Mouse (Mus musculus): ENCODE measurements at regions not wholly inside any gene's neighbourhood (a gene's known extent, or its start where the extent isn't known, plus 50 kb on each side); places are given as distances from the start of the nearest gene placed in this dataset.

GRCm38 (mm10) chr3:143340032-143340431 lies 458.2 kb upstream of the Pkn2 start:
- no peak for ATAC-seq
- Histone ChIP-seq H3K4me3 (ENCODE audit: low read depth, low read length) (no peak overlapping the region), H3K4me2 (ENCODE audit: low read length) (no peak overlapping the region), H3K9me3 (replicated peaks; ENCODE audit: control insufficient read depth, low read length, poor library complexity, severe bottlenecking) (no peaks in the 10 kb centered on the region), H3K4me1 (ENCODE audit: control insufficient read depth, insufficient read depth, low read length) (no peaks in the 10 kb centered on the region), H3K27ac (ENCODE audit: low read length) (no peak overlapping the region), H3K9ac (ENCODE audit: low read depth, low read length) (no peak overlapping the region), H3K36me3 (ENCODE audit: control insufficient read depth, insufficient read depth, low read length) (no peaks in the 10 kb centered on the region), H3K27me3 (ENCODE audit: control insufficient read depth, insufficient read depth, low read depth, low read length) (no peaks in the 10 kb centered on the region)
- 95% methylated on average over 7 of the region's 7 CpGs for WGBS

- 88% methylated on average over 3 of the region's 3 CpGs for WGBS
- Histone ChIP-seq H3K4me3 (ENCODE audit: low read depth, low read length) (no peak overlapping the region), H3K4me2 (ENCODE audit: low read length) (no peak overlapping the region), H3K9me3 (replicated peaks; ENCODE audit: control insufficient read depth, low read length, poor library complexity, severe bottlenecking) (no peaks in the 10 kb centered on the region), H3K36me3 (ENCODE audit: control insufficient read depth, insufficient read depth, low read length) (no peaks in the 10 kb centered on the region), H3K27ac (ENCODE audit: low read length) (no peak overlapping the region), H3K27me3 (ENCODE audit: control insufficient read depth, insufficient read depth, low read depth, low read length) (no peaks in the 10 kb centered on the region), H3K4me1 (ENCODE audit: control insufficient read depth, insufficient read depth, low read length) (no peaks in the 10 kb centered on the region), H3K9ac (ENCODE audit: low read depth, low read length) (no peak overlapping the region)
- ATAC-seq, result no peak
Measured at GRCm38 (mm10) chr3:143333339-143333738, 451.5 kb upstream of the Pkn2 start.

GRCm38 (mm10) chr3:143328521-143328920 lies 446.7 kb upstream of the Pkn2 start:
- Histone ChIP-seq H3K4me3 (ENCODE audit: low read depth, low read length) (no peak overlapping the region), H3K4me1 (ENCODE audit: control insufficient read depth, insufficient read depth, low read length) (no peaks in the 10 kb centered on the region), H3K27me3 (ENCODE audit: control insufficient read depth, insufficient read depth, low read depth, low read length) (no peaks in the 10 kb centered on the region), H3K9me3 (replicated peaks; ENCODE audit: control insufficient read depth, low read length, poor library complexity, severe bottlenecking) (no peaks in the 10 kb centered on the region), H3K27ac (ENCODE audit: low read length) (no peak overlapping the region), H3K9ac (ENCODE audit: low read depth, low read length) (no peak overlapping the region), H3K36me3 (ENCODE audit: control insufficient read depth, insufficient read depth, low read length) (no peaks in the 10 kb centered on the region), H3K4me2 (ENCODE audit: low read length) (no peak overlapping the region)
- no peak for ATAC-seq

GRCm38 (mm10) chr3:143327652-143328051 lies 445.8 kb upstream of the Pkn2 start:
- WGBS, result 76% methylated on average over 4 of the region's 4 CpGs
- H3K9ac ChIP-seq (ENCODE audit: low read depth, low read length), result no peak overlapping the region
- H3K4me1 ChIP-seq (ENCODE audit: control insufficient read depth, insufficient read depth, low read length), result no peaks in the 10 kb centered on the region
- H3K36me3 ChIP-seq (ENCODE audit: control insufficient read depth, insufficient read depth, low read length), result no peaks in the 10 kb centered on the region
- ATAC-seq, result no peak
- no peak overlapping the region for H3K27ac ChIP-seq (ENCODE audit: low read length)
- H3K9me3 ChIP-seq (replicated peaks; ENCODE audit: control insufficient read depth, low read length, poor library complexity, severe bottlenecking), result no peaks in the 10 kb centered on the region
- no peak overlapping the region for H3K4me3 ChIP-seq (ENCODE audit: low read depth, low read length)
- no peaks in the 10 kb centered on the region for H3K27me3 ChIP-seq (ENCODE audit: control insufficient read depth, insufficient read depth, low read depth, low read length)
- H3K4me2 ChIP-seq (ENCODE audit: low read length), result no peak overlapping the region

GRCm38 (mm10) chr3:143316457-143316856 lies 434.7 kb upstream of the Pkn2 start:
- WGBS, result 67% methylated on average over 7 of the region's 7 CpGs
- H3K4me2 ChIP-seq (ENCODE audit: low read length), result no peak overlapping the region
- ATAC-seq, result no peak

GRCm38 (mm10) chr3:143291793-143292192 lies 410.0 kb upstream of the Pkn2 start:
- Histone ChIP-seq H3K36me3 (ENCODE audit: control insufficient read depth, insufficient read depth, low read length) (no peaks in the 10 kb centered on the region), H3K9me3 (replicated peaks; ENCODE audit: control insufficient read depth, low read length, poor library complexity, severe bottlenecking) (no peaks in the 10 kb centered on the region), H3K27ac (ENCODE audit: low read length) (no peak overlapping the region), H3K4me3 (ENCODE audit: low read depth, low read length) (no peak overlapping the region), H3K9ac (ENCODE audit: low read depth, low read length) (no peak overlapping the region), H3K27me3 (ENCODE audit: control insufficient read depth, insufficient read depth, low read depth, low read length) (no peaks in the 10 kb centered on the region), H3K4me1 (ENCODE audit: control insufficient read depth, insufficient read depth, low read length) (no peaks in the 10 kb centered on the region), H3K4me2 (ENCODE audit: low read length) (no peak overlapping the region)
- 88% methylated on average over 4 of the region's 4 CpGs for WGBS
- no peak for ATAC-seq

More at GRCm38 (mm10) chr3:143316457-143316856, 434.7 kb upstream of the Pkn2 start:
- Histone ChIP-seq H3K9me3 (replicated peaks; ENCODE audit: control insufficient read depth, low read length, poor library complexity, severe bottlenecking) (no peaks in the 10 kb centered on the region), H3K27me3 (ENCODE audit: control insufficient read depth, insufficient read depth, low read depth, low read length) (no peaks in the 10 kb centered on the region), H3K9ac (ENCODE audit: low read depth, low read length) (no peak overlapping the region), H3K4me3 (ENCODE audit: low read depth, low read length) (no peak overlapping the region), H3K4me1 (ENCODE audit: control insufficient read depth, insufficient read depth, low read length) (no peaks in the 10 kb centered on the region), H3K27ac (ENCODE audit: low read length) (no peak overlapping the region), H3K36me3 (ENCODE audit: control insufficient read depth, insufficient read depth, low read length) (no peaks in the 10 kb centered on the region)

GRCm38 (mm10) chr3:143264132-143264531 lies 382.3 kb upstream of the Pkn2 start:
- H3K4me2 ChIP-seq (ENCODE audit: low read length), result no peak overlapping the region
- H3K4me3 ChIP-seq (ENCODE audit: low read depth, low read length), result no peak overlapping the region
- H3K27ac ChIP-seq (ENCODE audit: low read length), result no peak overlapping the region
- H3K36me3 ChIP-seq (ENCODE audit: control insufficient read depth, insufficient read depth, low read length), result no peaks in the 10 kb centered on the region
- no peaks in the 10 kb centered on the region for H3K9me3 ChIP-seq (replicated peaks; ENCODE audit: control insufficient read depth, low read length, poor library complexity, severe bottlenecking)
- ATAC-seq, result no peak
- 96% methylated on average over 6 of the region's 6 CpGs for WGBS
- no peak overlapping the region for H3K9ac ChIP-seq (ENCODE audit: low read depth, low read length)
- H3K27me3 ChIP-seq (ENCODE audit: control insufficient read depth, insufficient read depth, low read depth, low read length), result no peaks in the 10 kb centered on the region
- no peaks in the 10 kb centered on the region for H3K4me1 ChIP-seq (ENCODE audit: control insufficient read depth, insufficient read depth, low read length)

GRCm38 (mm10) chr3:143252643-143253042 lies 370.8 kb upstream of the Pkn2 start:
- Histone ChIP-seq H3K4me1 (ENCODE audit: control insufficient read depth, insufficient read depth, low read length) (no peaks in the 10 kb centered on the region), H3K9ac (ENCODE audit: low read depth, low read length) (no peak overlapping the region), H3K36me3 (ENCODE audit: control insufficient read depth, insufficient read depth, low read length) (no peaks in the 10 kb centered on the region), H3K27me3 (ENCODE audit: control insufficient read depth, insufficient read depth, low read depth, low read length) (no peaks in the 10 kb centered on the region), H3K27ac (ENCODE audit: low read length) (no peak overlapping the region), H3K4me3 (ENCODE audit: low read depth, low read length) (no peak overlapping the region), H3K9me3 (replicated peaks; ENCODE audit: control insufficient read depth, low read length, poor library complexity, severe bottlenecking) (no peaks in the 10 kb centered on the region), H3K4me2 (ENCODE audit: low read length) (no peak overlapping the region)
- no peak for ATAC-seq
- WGBS, result 57% methylated on average over 1 of the region's 1 CpGs

GRCm38 (mm10) chr3:143252008-143252407 lies 370.2 kb upstream of the Pkn2 start:
- H3K9me3 ChIP-seq (replicated peaks; ENCODE audit: control insufficient read depth, low read length, poor library complexity, severe bottlenecking), result no peaks in the 10 kb centered on the region
- H3K4me3 ChIP-seq (ENCODE audit: low read depth, low read length), result no peak overlapping the region
- 77% methylated on average over 2 of the region's 2 CpGs for WGBS
- no peaks in the 10 kb centered on the region for H3K4me1 ChIP-seq (ENCODE audit: control insufficient read depth, insufficient read depth, low read length)
- H3K4me2 ChIP-seq (ENCODE audit: low read length), result no peak overlapping the region
- H3K36me3 ChIP-seq (ENCODE audit: control insufficient read depth, insufficient read depth, low read length), result no peaks in the 10 kb centered on the region
- H3K27ac ChIP-seq (ENCODE audit: low read length), result no peak overlapping the region
- H3K27me3 ChIP-seq (ENCODE audit: control insufficient read depth, insufficient read depth, low read depth, low read length), result no peaks in the 10 kb centered on the region
- ATAC-seq, result no peak
- H3K9ac ChIP-seq (ENCODE audit: low read depth, low read length), result no peak overlapping the region

- H3K9me3 ChIP-seq (replicated peaks; ENCODE audit: control insufficient read depth, low read length, poor library complexity, severe bottlenecking), result no peaks in the 10 kb centered on the region
- 63% methylated on average over 4 of the region's 4 CpGs for WGBS
- no peaks in the 10 kb centered on the region for H3K4me1 ChIP-seq (ENCODE audit: control insufficient read depth, insufficient read depth, low read length)
- no peak overlapping the region for H3K4me3 ChIP-seq (ENCODE audit: low read depth, low read length)
- no peaks in the 10 kb centered on the region for H3K36me3 ChIP-seq (ENCODE audit: control insufficient read depth, insufficient read depth, low read length)
- H3K27me3 ChIP-seq (ENCODE audit: control insufficient read depth, insufficient read depth, low read depth, low read length), result no peaks in the 10 kb centered on the region
- no peak overlapping the region for H3K4me2 ChIP-seq (ENCODE audit: low read length)
- no peak overlapping the region for H3K9ac ChIP-seq (ENCODE audit: low read depth, low read length)
- no peak for ATAC-seq
- H3K27ac ChIP-seq (ENCODE audit: low read length), result no peak overlapping the region
Measured at GRCm38 (mm10) chr3:143242691-143243090, 360.9 kb upstream of the Pkn2 start.
